ENCODE assay signal across 1 mouse cellular context in the genomic region with DNA sequence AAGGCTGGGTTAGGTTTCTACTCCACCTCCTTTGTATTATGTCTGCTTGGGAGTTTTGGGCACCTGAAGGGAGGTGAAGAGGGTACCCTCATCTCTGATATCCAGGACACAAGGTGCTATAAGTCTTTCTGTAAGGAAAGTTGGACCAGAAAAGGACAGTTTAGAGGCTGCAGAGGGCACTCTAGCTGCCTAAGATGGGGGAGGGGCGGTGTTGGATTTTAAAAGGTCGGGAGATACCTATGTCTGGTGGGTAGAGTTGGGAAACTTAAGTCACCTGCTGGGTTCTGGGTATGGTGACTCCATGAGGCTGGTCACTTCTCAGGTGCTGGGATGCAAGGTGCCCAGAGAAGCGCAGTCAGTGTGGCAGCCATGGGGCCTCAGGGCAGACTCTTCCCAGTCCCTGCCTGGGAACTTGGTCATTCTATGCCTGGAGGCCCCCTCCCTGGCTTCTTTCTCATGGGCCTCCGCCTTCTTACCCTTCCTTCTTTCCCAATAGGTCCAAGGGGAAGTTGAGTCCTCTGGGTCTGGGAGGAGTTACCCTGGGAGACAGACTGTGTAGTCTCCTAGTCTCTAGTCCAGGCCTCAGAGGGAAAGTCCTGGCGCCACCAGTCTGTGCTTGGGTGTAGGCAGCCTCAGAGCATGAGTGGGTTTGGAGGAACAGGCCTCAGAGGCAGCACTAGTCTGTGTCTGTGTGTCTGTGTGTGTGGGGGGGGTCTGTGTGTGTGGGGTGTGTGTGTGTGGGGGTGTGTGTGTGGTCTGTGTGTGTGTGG.
TF ChIP-seq lines count a peak whose summit lies in the region.

No protein-coding gene starts in this region.

TF ChIP-seq in CH12.LX, 34 proteins besides CTCF, POLR2A, EP300 and RAD21:
- TF ChIP-seq TCF12 (IDR thresholded peaks at IDR 0.05; ENCODE audit: low read depth, low read length): no peak
- TF ChIP-seq ZKSCAN1 (IDR thresholded peaks at IDR 0.05; ENCODE audit: borderline replicate concordance, low read depth, low read length): no peak
- no peak for TF ChIP-seq PAX5 (IDR thresholded peaks at IDR 0.05; ENCODE audit: low read length)
- no peak for TF ChIP-seq SMC3 (IDR thresholded peaks at IDR 0.05; ENCODE audit: low read depth, low read length)
- TF ChIP-seq POLR2AphosphoS2 (IDR thresholded peaks at IDR 0.05; ENCODE audit: low read depth, low read length): no peak
- no peak for TF ChIP-seq HCFC1 (IDR thresholded peaks at IDR 0.05; ENCODE audit: low read depth, low read length)
- 0 out of 2 replicates have a peak, but pooled peaks have one; percentile 20 for TF ChIP-seq TBP (conservative IDR thresholded peaks at IDR 0.05; ENCODE audit: low read depth, low read length)
- no peak for TF ChIP-seq KAT2A (IDR thresholded peaks at IDR 0.05; ENCODE audit: insufficient replicate concordance, low read length)
- peak; percentile 14; the same call in 1 of the 2 replicates for TF ChIP-seq IRF4 (IDR thresholded peaks at IDR 0.05; ENCODE audit: low read depth, low read length)
- TF ChIP-seq USF2 (conservative IDR thresholded peaks at IDR 0.05; ENCODE audit: low read depth, low read length): no peak
- peak; percentile 86 for TF ChIP-seq CHD2 (IDR thresholded peaks at IDR 0.05; ENCODE audit: low read length)
- TF ChIP-seq GABPA (IDR thresholded peaks at IDR 0.05; ENCODE audit: insufficient replicate concordance, low read depth, low read length): no peak
- 0 out of 2 replicates have a peak, but pooled peaks have one; percentile 13 for TF ChIP-seq MAZ (IDR thresholded peaks at IDR 0.05; ENCODE audit: low read depth, low read length)
- 0 out of 2 replicates have a peak, but pooled peaks have one; percentile 20 for TF ChIP-seq MXI1 (IDR thresholded peaks at IDR 0.05; ENCODE audit: low read depth, low read length)
- no peak for TF ChIP-seq NRF1 (IDR thresholded peaks at IDR 0.05; ENCODE audit: low read depth, low read length)
- no peak for TF ChIP-seq JUND (conservative IDR thresholded peaks at IDR 0.05; ENCODE audit: low read depth, low read length)
- TF ChIP-seq UBTF (IDR thresholded peaks at IDR 0.05; ENCODE audit: low read depth, low read length): no peak
- TF ChIP-seq SIN3A (IDR thresholded peaks at IDR 0.05; ENCODE audit: low read length): no peak; the same call in 1 of the 2 replicates
- no peak for TF ChIP-seq ZMIZ1 (IDR thresholded peaks at IDR 0.05; ENCODE audit: low read depth, low read length)
- TF ChIP-seq ELF1 (IDR thresholded peaks at IDR 0.05; ENCODE audit: low read depth, low read length): no peak
- no peak for TF ChIP-seq ZNF384 (IDR thresholded peaks at IDR 0.05; ENCODE audit: low read depth, low read length)
- no peak for TF ChIP-seq USF1 (IDR thresholded peaks at IDR 0.05; ENCODE audit: low read depth, low read length)
- no peak for TF ChIP-seq JUN (IDR thresholded peaks at IDR 0.05; ENCODE audit: insufficient read depth, low read depth, low read length)
